Mouse (Mus musculus) limb, embryonic 12.5 days (tissue): ENCODE data around the gene Gnl2. TPM values are rescaled to one million over a fixed set of nuclear protein-coding genes. Genes with fewer than 3 reads are reported as not detected.

Source experiments
- ATAC-seq: fragments of 200-750 bp; cut with Nextera tagmentation; 2 replicates; pipeline ENCODE4 v1.8.0; 2017; ENCODE audit warnings: low read depth, moderate TSS enrichment; ENCODE audit not compliant: insufficient number of reproducible peaks, insufficient read depth, low FRiP score, low TSS enrichment
- H3K27ac ChIP-seq: fragments of 300-500 bp; sonication (generic); 2 replicates; pipeline ENCODE4 v1.5.1; 2016; ENCODE audit warnings: mild to moderate bottlenecking, moderate library complexity
- H3K27me3 ChIP-seq: fragments of 300-500 bp; sonication (generic); 2 replicates; pipeline ENCODE4 v1.6.1; 2016; ENCODE audit warnings: mild to moderate bottlenecking, moderate library complexity
- H3K36me3 ChIP-seq: fragments of 300-500 bp; sonication (generic); 2 replicates; pipeline ENCODE4 v1.6.1; 2016; ENCODE audit warnings: mild to moderate bottlenecking, moderate library complexity
- H3K4me1 ChIP-seq: fragments of 300-500 bp; sonication (generic); replicated peaks from 2 replicates; pipeline ENCODE4 v1.6.1; 2016
- H3K4me2 ChIP-seq: fragments of 300-500 bp; sonication (generic); 2 replicates; pipeline ENCODE4 v1.6.1; 2016; ENCODE audit warnings: mild to moderate bottlenecking, moderate library complexity
- H3K4me3 ChIP-seq: fragments of 300-500 bp; sonication (generic); replicated peaks from 2 replicates; pipeline ENCODE4 v1.5.1; 2016; ENCODE audit warnings: mild to moderate bottlenecking
- H3K9ac ChIP-seq: fragments of 300-500 bp; sonication (generic); replicated peaks from 2 replicates; pipeline ENCODE4 v1.6.1; 2016; ENCODE audit warnings: mild to moderate bottlenecking, moderate library complexity
- H3K9me3 ChIP-seq: fragments of 300-500 bp; sonication (generic); 2 replicates; pipeline ENCODE4 v1.6.1; 2016; ENCODE audit warnings: mild to moderate bottlenecking, moderate library complexity
- WGBS: fragments of 180-500 bp; shearing (Covaris S2); methylation state at CpG from one replicate; pipeline ENCODE4 v1.1.7; 2016; 5-methylcytosine and 5-hydroxymethylcytosine counted together
- polyA plus RNA-seq: library from polyadenylated mRNA; unstranded; fragments of >200 nt; fragmentation: Nextera tagmentation; extraction: Ambion mirVana; gene quantifications from 2 replicates; pipeline ENCODE4 v1.2.1, GENCODE M21; 2016

The Gnl2 gene
- polyA plus RNA-seq, 1 experiment from 2014 or later = 93.5 TPM

GRCm38 (mm10) chr4:125057273-125057672 lies 40.9 kb downstream of the Gnl2 start:
- WGBS = 37% methylated on average over 3 of the region's 3 CpGs
- peak overlapping the region; percentile 7; the same call in 1 of the 2 replicates for H3K4me2 ChIP-seq
- H3K9me3 ChIP-seq = no peaks in the 10 kb centered on the region
- peaks cover 42% of the 10 kb centered on the region for H3K36me3 ChIP-seq
- H3K27me3 ChIP-seq = peaks cover 15% of the 10 kb centered on the region; the same call in 1 of the 2 replicates
- ATAC-seq = no peak
- H3K27ac ChIP-seq = peak overlapping the region; percentile 67
- peaks cover 32% of the 10 kb centered on the region for H3K4me1 ChIP-seq
- no peak overlapping the region for H3K9ac ChIP-seq
- H3K4me3 ChIP-seq = no peak overlapping the region

- no peak overlapping the region for H3K27ac ChIP-seq
- ATAC-seq = no peak
- H3K9ac ChIP-seq = no peak overlapping the region
- no peak overlapping the region for H3K4me3 ChIP-seq
- H3K27me3 ChIP-seq = peaks cover 15% of the 10 kb centered on the region; the same call in 1 of the 2 replicates
- 50% methylated on average over 5 of the region's 5 CpGs for WGBS
- H3K4me1 ChIP-seq = peaks cover 32% of the 10 kb centered on the region
- no peak overlapping the region for H3K4me2 ChIP-seq
- no peaks in the 10 kb centered on the region for H3K9me3 ChIP-seq
- peaks cover 34% of the 10 kb centered on the region for H3K36me3 ChIP-seq
Measured at GRCm38 (mm10) chr4:125058033-125058432, 41.6 kb downstream of the Gnl2 start.

GRCm38 (mm10) chr4:125059025-125059424 lies 42.6 kb downstream of the Gnl2 start:
- ATAC-seq = peak; percentile 60; the same call in 1 of the 2 replicates
- WGBS = 2% methylated on average over 8 of the region's 8 CpGs
- H3K36me3 ChIP-seq = peaks cover 24% of the 10 kb centered on the region
- no peak overlapping the region for H3K9ac ChIP-seq
- peaks cover 32% of the 10 kb centered on the region for H3K4me1 ChIP-seq
- no peaks in the 10 kb centered on the region for H3K9me3 ChIP-seq
- H3K27ac ChIP-seq = no peak overlapping the region
- H3K4me3 ChIP-seq = 0 out of 2 replicates have a peak overlapping the region, but pooled peaks have one; percentile 6
- H3K27me3 ChIP-seq = peaks cover 24% of the 10 kb centered on the region
- H3K4me2 ChIP-seq = peak overlapping the region; percentile 44

GRCm38 (mm10) chr4:125063829-125064228 lies 47.4 kb downstream of the Gnl2 start:
- WGBS = 70% methylated on average over 8 of the region's 8 CpGs
- Histone ChIP-seq H3K36me3 (peaks cover 9% of the 10 kb centered on the region), H3K9ac (no peak overlapping the region), H3K4me3 (no peak overlapping the region), H3K4me2 (no peak overlapping the region), H3K9me3 (no peaks in the 10 kb centered on the region), H3K27me3 (peaks cover 36% of the 10 kb centered on the region), H3K4me1 (peaks cover 13% of the 10 kb centered on the region), H3K27ac (no peak overlapping the region)
- ATAC-seq = no peak

GRCm38 (mm10) chr4:125065517-125066307 lies 49.3 kb downstream of the Gnl2 start, which contains the start of gene Dnali1:
TSS of gene Dnali1 (minus strand) at chr4:125065703.
- H3K36me3 ChIP-seq = peaks cover 27% of the 10 kb centered on the region
- 3% methylated on average over 26 of the region's 26 CpGs for WGBS
- H3K9me3 ChIP-seq = no peaks in the 10 kb centered on the region
- peaks cover 23% of the 10 kb centered on the region for H3K27me3 ChIP-seq
- H3K4me1 ChIP-seq = peaks cover 11% of the 10 kb centered on the region
- H3K9ac ChIP-seq = peak within 1 kb of the TSS; percentile 93
- H3K27ac ChIP-seq = peak within 1 kb of the TSS; percentile 64
- peak within 1 kb of the TSS; percentile 96 for H3K4me3 ChIP-seq
- ATAC-seq = no peak
- H3K4me2 ChIP-seq = peak within 1 kb of the TSS; percentile 91

- H3K27ac ChIP-seq = peak within 1 kb of the TSS; percentile 64
- WGBS = 1% methylated on average over 78 of the region's 78 CpGs
- ATAC-seq = peak; percentile 84
- H3K4me2 ChIP-seq = peak within 1 kb of the TSS; percentile 91
- peaks cover 22% of the 10 kb centered on the region for H3K27me3 ChIP-seq
- peaks cover 37% of the 10 kb centered on the region for H3K36me3 ChIP-seq
- peak within 1 kb of the TSS; percentile 96 for H3K4me3 ChIP-seq
- peaks cover 11% of the 10 kb centered on the region for H3K4me1 ChIP-seq
- no peaks in the 10 kb centered on the region for H3K9me3 ChIP-seq
- peak within 1 kb of the TSS; percentile 93 for H3K9ac ChIP-seq
Measured at GRCm38 (mm10) chr4:125066490-125067370, 50.3 kb downstream of the Gnl2 start, which contains the start of gene Snip1. TSS of gene Snip1 (plus strand) at chr4:125066672.

GRCm38 (mm10) chr4:125077700-125078099 lies 61.3 kb downstream of the Gnl2 start:
- WGBS = 80% methylated on average over 2 of the region's 2 CpGs
- Histone ChIP-seq H3K4me3 (no peak overlapping the region), H3K4me1 (no peaks in the 10 kb centered on the region), H3K27me3 (no peaks in the 10 kb centered on the region), H3K36me3 (peaks cover 54% of the 10 kb centered on the region), H3K27ac (no peak overlapping the region), H3K9ac (no peak overlapping the region), H3K9me3 (no peaks in the 10 kb centered on the region), H3K4me2 (no peak overlapping the region)
- ATAC-seq = no peak

- no peak overlapping the region for H3K4me2 ChIP-seq
- H3K9ac ChIP-seq = no peak overlapping the region
- 95% methylated on average over 2 of the region's 2 CpGs for WGBS
- no peaks in the 10 kb centered on the region for H3K27me3 ChIP-seq
- H3K4me1 ChIP-seq = no peaks in the 10 kb centered on the region
- H3K9me3 ChIP-seq = no peaks in the 10 kb centered on the region
- H3K27ac ChIP-seq = no peak overlapping the region
- no peak overlapping the region for H3K4me3 ChIP-seq
- peaks cover 44% of the 10 kb centered on the region for H3K36me3 ChIP-seq
- ATAC-seq = no peak
Measured at GRCm38 (mm10) chr4:125078698-125079097, 62.3 kb downstream of the Gnl2 start.

- peak within 1 kb of the TSS; percentile 85 for H3K9ac ChIP-seq
- H3K9me3 ChIP-seq = no peaks in the 10 kb centered on the region
- 2% methylated on average over 63 of the region's 63 CpGs for WGBS
- H3K4me1 ChIP-seq = peaks cover 13% of the 10 kb centered on the region
- H3K27me3 ChIP-seq = no peaks in the 10 kb centered on the region
- H3K27ac ChIP-seq = peak within 1 kb of the TSS; percentile 98
- peak within 1 kb of the TSS; percentile 84 for H3K4me3 ChIP-seq
- peak within 1 kb of the TSS; percentile 82 for H3K4me2 ChIP-seq
- ATAC-seq = peak; percentile 84
- peaks cover 35% of the 10 kb centered on the region for H3K36me3 ChIP-seq
Measured at GRCm38 (mm10) chr4:125084403-125085345, 68.3 kb downstream of the Gnl2 start, which contains the start of gene Meaf6. TSS of gene Meaf6 (plus strand) at chr4:125085134.

GRCm38 (mm10) chr4:125085346-125085841 lies 69.0 kb downstream of the Gnl2 start:
- peak overlapping the region; percentile 85 for H3K9ac ChIP-seq
- no peaks in the 10 kb centered on the region for H3K9me3 ChIP-seq
- peak overlapping the region; percentile 84 for H3K4me3 ChIP-seq
- H3K27me3 ChIP-seq = no peaks in the 10 kb centered on the region
- peak overlapping the region; percentile 82 for H3K4me2 ChIP-seq
- H3K27ac ChIP-seq = peak overlapping the region; percentile 98
- peak; percentile 89 for ATAC-seq
- H3K4me1 ChIP-seq = peaks cover 13% of the 10 kb centered on the region
- peaks cover 42% of the 10 kb centered on the region for H3K36me3 ChIP-seq
- under 1% methylated on average over 45 of the region's 45 CpGs for WGBS
